In the genomic region with DNA sequence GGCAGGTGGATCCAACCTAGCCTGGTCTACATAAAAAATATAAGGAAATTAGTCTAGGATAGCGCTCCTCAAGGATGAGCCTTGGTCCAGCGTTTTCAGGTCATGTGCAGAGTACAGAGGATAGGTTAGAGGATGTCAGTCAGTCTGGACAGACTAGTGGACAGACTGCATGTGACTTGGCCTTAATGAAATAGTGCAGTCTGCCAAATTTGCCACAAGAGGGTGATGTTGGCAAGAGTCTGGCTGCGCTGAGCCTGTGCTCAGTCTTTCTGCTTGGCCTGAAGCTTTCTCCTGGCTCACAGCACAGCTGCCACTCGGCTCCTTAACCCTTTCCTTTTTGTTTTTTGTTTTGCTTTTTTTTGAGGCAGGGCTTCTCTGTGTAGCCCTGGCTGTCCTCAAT, we compare ENCODE assay signal across 8 mouse cellular contexts. TPM values are rescaled to one million over a fixed set of nuclear protein-coding genes. Genes with fewer than 3 reads are reported as not detected.
DNase-seq lines count a peak whose midpoint lies in the region; ATAC-seq and TF ChIP-seq lines count a peak whose summit lies in the region.

No protein-coding gene starts in this region.

- WGBS in embryonic facial prominence, embryonic 10.5 days, result 26% methylated on average over 4 of the region's 4 CpGs
- WGBS in kidney, embryonic 14.5 days, result 30% methylated on average over 4 of the region's 4 CpGs
- WGBS in limb, embryonic 13.5 days, result 21% methylated on average over 4 of the region's 4 CpGs
- WGBS in midbrain, postnatal 0 days, result 28% methylated on average over 4 of the region's 4 CpGs

- H3K9me3 ChIP-seq in embryonic facial prominence, embryonic 10.5 days, result no peaks in the 10 kb centered on the region
- H3K9me3 ChIP-seq in kidney, embryonic 14.5 days (ENCODE audit: control insufficient read depth, low read length), result no peaks in the 10 kb centered on the region
- H3K9me3 ChIP-seq in limb, embryonic 13.5 days, result no peaks in the 10 kb centered on the region
- H3K9me3 ChIP-seq in midbrain, postnatal 0 days (ENCODE audit: low read length), result no peaks in the 10 kb centered on the region

- no peak overlapping the region for H3K4me2 ChIP-seq in kidney, embryonic 14.5 days (replicated peaks; ENCODE audit: low read depth, low read length)
- no peak overlapping the region for H3K4me2 ChIP-seq in limb, embryonic 13.5 days (replicated peaks)
- no peak overlapping the region for H3K4me2 ChIP-seq in midbrain, postnatal 0 days (ENCODE audit: low read depth, low read length, poor library complexity, severe bottlenecking)

- H3K27me3 ChIP-seq in embryonic facial prominence, embryonic 10.5 days (replicated peaks; ENCODE audit: low read depth, poor library complexity, severe bottlenecking), result no peaks in the 10 kb centered on the region
- H3K27me3 ChIP-seq in kidney, embryonic 14.5 days (ENCODE audit: control insufficient read depth, insufficient read depth, low read length), result no peaks in the 10 kb centered on the region
- H3K27me3 ChIP-seq in limb, embryonic 13.5 days, result no peaks in the 10 kb centered on the region
- H3K27me3 ChIP-seq in midbrain, postnatal 0 days (ENCODE audit: insufficient read depth, low read length), result no peaks in the 10 kb centered on the region
- no peaks in the 10 kb centered on the region for H3K27me3 ChIP-seq in splenic B cell, adult 2 months (ENCODE audit: control insufficient read depth, insufficient read depth, low read length, poor library complexity, severe bottlenecking)

- H3K27ac ChIP-seq in embryonic facial prominence, embryonic 10.5 days (replicated peaks), result no peak overlapping the region
- H3K27ac ChIP-seq in kidney, embryonic 14.5 days (ENCODE audit: low read depth, low read length), result no peak overlapping the region
- H3K27ac ChIP-seq in limb, embryonic 13.5 days, result no peak overlapping the region
- H3K27ac ChIP-seq in midbrain, postnatal 0 days (ENCODE audit: low read depth, low read length), result no peak overlapping the region

- H3K9ac ChIP-seq in kidney, embryonic 14.5 days (ENCODE audit: low read depth, low read length), result no peak overlapping the region
- H3K9ac ChIP-seq in limb, embryonic 13.5 days, result no peak overlapping the region
- no peak overlapping the region for H3K9ac ChIP-seq in midbrain, postnatal 0 days (replicated peaks; ENCODE audit: low read length, poor library complexity, severe bottlenecking)

- DNase-seq in 416B (ENCODE audit: low read depth), result peak; percentile 84
- DNase-seq in adrenal gland, adult 8-10 months, result peak; percentile 60
- DNase-seq in embryonic facial prominence, embryonic 10.5 days (ENCODE audit: low spot score), result peak; percentile 57
- DNase-seq in heart, adult 9 months (ENCODE audit: low spot score in 2 of 2), result peak; percentile 57 to 74
- DNase-seq in midbrain, postnatal 0 days (ENCODE audit: low spot score), result peak; percentile 89
- DNase-seq in splenic B cell, adult 2 months (ENCODE audit: low read depth, low spot score), result peak; percentile 68

- H3K36me3 ChIP-seq in embryonic facial prominence, embryonic 10.5 days (replicated peaks), result peaks cover 27% of the 10 kb centered on the region
- H3K36me3 ChIP-seq in kidney, embryonic 14.5 days (ENCODE audit: control insufficient read depth, insufficient read depth, low read length), result no peaks in the 10 kb centered on the region; the same call in 1 of the 2 replicates
- H3K36me3 ChIP-seq in limb, embryonic 13.5 days, result peaks cover 24% of the 10 kb centered on the region
- no peaks in the 10 kb centered on the region; the same call in 1 of the 2 replicates for H3K36me3 ChIP-seq in midbrain, postnatal 0 days (ENCODE audit: insufficient read depth, low read length)
- H3K36me3 ChIP-seq in splenic B cell, adult 2 months (ENCODE audit: control insufficient read depth, insufficient read depth, low read length, poor library complexity, severe bottlenecking), result peaks cover 2% of the 10 kb centered on the region; the same call in 1 of the 2 replicates

- H3K4me1 ChIP-seq in embryonic facial prominence, embryonic 10.5 days, result no peaks in the 10 kb centered on the region
- H3K4me1 ChIP-seq in kidney, embryonic 14.5 days (ENCODE audit: control insufficient read depth, insufficient read depth, low read length), result no peaks in the 10 kb centered on the region
- H3K4me1 ChIP-seq in limb, embryonic 13.5 days, result no peaks in the 10 kb centered on the region
- no peaks in the 10 kb centered on the region for H3K4me1 ChIP-seq in midbrain, postnatal 0 days (ENCODE audit: insufficient read depth, low read length)

- no peak overlapping the region for H3K4me3 ChIP-seq in embryonic facial prominence, embryonic 10.5 days
- H3K4me3 ChIP-seq in kidney, embryonic 14.5 days (ENCODE audit: low read length), result no peak overlapping the region
- no peak overlapping the region for H3K4me3 ChIP-seq in limb, embryonic 13.5 days
- no peak overlapping the region for H3K4me3 ChIP-seq in midbrain, postnatal 0 days (ENCODE audit: low read depth, low read length)

- ATAC-seq in kidney, embryonic 14.5 days (ENCODE audit: low FRiP score, low TSS enrichment), result peak; percentile 84
- ATAC-seq in limb, embryonic 13.5 days (ENCODE audit: low FRiP score, low read depth), result peak; percentile 75
- peak; percentile 63; the same call in 1 of the 2 replicates for ATAC-seq in midbrain, postnatal 0 days (ENCODE audit: low FRiP score)

- TF ChIP-seq CTCF in midbrain, postnatal 0 days (IDR thresholded peaks at IDR 0.05), result peak; percentile 92

RNA-seq across cellular contexts. Expression of a gene that starts 54.2 kb away (rescaled TPM):
- 100 to 1,000 TPM in 2 of 4 experiments, 10 to 100 TPM in 2; 75.9 to 139 (median 108) TPM for total RNA-seq in adrenal gland, adult 8-10 months (2022)
- polyA plus RNA-seq in embryonic facial prominence, embryonic 10.5 days (2016; fragmentation: Nextera tagmentation; extraction: Ambion mirVana), result 48.5 and 61.7 TPM in 2 replicates
- polyA plus RNA-seq in kidney, embryonic 14.5 days (2014; fragmentation: Nextera tagmentation; extraction: Ambion mirVana), result 35.1 and 54.6 TPM in 2 replicates
- 58.2 and 65.5 TPM in 2 replicates for polyA plus RNA-seq in limb, embryonic 13.5 days (2015; fragmentation: Nextera tagmentation; extraction: Ambion mirVana)
- total RNA-seq in midbrain, postnatal 0 days (2014; rRNA removed), result 290 and 293 TPM in 2 replicates
- 221 and 225 TPM in 2 replicates for polyA plus RNA-seq in midbrain, postnatal 0 days (2015; fragmentation: Nextera tagmentation; extraction: Ambion mirVana)
